Mouse (Mus musculus) adrenal gland, adult 2 months (tissue): Measurements from ENCODE around the gene Mpig6b. TPM values are rescaled to one million over a fixed set of nuclear protein-coding genes. Genes with fewer than 3 reads are reported as not detected.

Experiments
- DNase-seq: peaks from one replicate; pipeline ENCODE4 v3.0.0; 2021
- polyA plus RNA-seq: library from polyadenylated mRNA; depleted of rRNA; stranded (reverse); fragments of >200 nt; gene quantifications from 2 replicates; pipeline ENCODE4 v1.2.3, GENCODE M21; 2012
- total RNA-seq, 2 experiments: library from RNA; stranded (reverse); gene quantifications; 2 replicates each; pipeline ENCODE4 v1.2.3; 2021

Mpig6b gene
- total and polyA plus RNA-seq, 3 experiments: 0.06 TPM; not detected in 2

DNA sequence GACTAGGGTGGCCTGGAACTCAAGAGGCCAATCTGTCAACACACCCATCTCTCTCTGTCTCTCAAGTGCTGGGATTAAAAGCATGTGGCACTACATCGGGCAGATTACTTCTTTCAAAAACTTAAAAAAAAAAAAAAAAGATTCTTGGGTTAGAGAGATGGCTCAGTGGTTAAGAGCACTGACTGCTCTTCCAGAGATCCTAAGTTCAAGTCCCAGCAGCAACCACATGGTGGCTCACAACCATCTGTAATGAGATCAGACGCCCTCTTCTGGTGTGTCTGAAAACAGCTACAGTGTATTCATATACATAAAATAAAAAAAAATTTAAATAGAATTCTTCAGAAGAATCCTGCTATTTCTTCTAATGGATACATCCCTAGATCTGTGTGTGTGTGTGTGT, 22.2 kb upstream of the Mpig6b start:
- DNase-seq: no peak

DNA sequence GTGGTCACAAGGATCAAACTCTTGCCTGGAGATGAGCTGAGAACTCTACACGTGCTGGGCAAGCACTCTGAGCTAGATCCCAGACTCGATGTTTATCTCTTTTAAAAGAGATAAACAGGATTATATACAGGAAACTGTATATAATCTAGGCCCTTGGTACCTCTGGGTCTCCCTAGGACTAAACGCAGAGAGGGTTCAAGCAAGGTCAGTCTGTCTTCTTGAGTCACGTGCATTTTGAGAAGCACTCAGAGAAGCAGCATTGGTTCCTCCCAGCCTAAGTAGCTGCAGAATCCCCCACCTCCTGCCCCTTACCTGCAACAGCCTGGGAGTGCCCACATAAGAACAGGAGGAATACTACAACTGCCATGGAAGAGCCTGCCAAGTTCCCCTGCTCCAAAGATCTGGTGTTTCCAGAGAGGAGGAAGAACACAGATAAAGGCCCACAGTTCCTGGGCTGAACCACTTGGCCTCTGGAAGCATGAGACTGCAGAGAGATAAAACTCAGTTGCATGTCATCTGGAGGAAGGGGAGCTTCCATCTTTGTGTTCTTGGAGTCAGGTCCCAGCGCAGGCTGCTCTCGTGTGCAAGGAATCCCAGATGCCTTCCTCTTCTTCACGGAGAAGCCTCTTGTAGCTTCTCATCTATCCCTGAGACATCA, 19.4 kb upstream of the Mpig6b start, which contains the start of gene Ly6g6f:
Ly6g6f (minus strand) TSS at position 403 of the 658 bp plus-strand sequence.
- DNase-seq: no peak

DNA sequence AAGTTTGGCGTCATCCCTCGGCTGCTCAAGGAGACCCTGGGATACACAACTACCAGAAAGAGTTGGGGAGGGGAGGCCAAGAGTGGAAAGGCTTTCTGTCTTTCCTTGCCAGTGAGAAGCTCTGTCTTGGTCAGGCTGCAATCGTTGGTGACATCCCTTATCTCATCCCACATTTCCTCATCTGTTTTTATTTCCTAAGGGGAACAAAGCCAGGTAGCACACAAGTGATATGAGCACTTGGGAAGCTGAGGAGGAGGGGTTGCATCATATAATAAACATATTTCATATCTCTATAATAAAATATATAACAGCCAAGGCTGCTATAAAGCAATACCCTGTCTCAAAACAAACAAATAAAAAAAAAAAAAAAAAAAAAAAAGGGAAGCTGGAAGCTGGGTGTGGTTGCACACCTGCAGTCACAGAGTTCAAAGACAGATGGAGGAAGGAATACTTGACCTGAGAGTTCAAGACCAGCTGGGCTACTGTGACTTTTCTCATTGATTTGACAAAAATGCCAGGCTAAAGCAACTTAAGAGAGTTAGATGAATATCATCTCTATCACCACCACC, 18.0 kb upstream of the Mpig6b start:
- DNase-seq: no peak

- DNase-seq: no peak
Measured at GRCm38 (mm10) chr17:35082841-35083576, 17.0 kb upstream of the Mpig6b start.

DNA sequence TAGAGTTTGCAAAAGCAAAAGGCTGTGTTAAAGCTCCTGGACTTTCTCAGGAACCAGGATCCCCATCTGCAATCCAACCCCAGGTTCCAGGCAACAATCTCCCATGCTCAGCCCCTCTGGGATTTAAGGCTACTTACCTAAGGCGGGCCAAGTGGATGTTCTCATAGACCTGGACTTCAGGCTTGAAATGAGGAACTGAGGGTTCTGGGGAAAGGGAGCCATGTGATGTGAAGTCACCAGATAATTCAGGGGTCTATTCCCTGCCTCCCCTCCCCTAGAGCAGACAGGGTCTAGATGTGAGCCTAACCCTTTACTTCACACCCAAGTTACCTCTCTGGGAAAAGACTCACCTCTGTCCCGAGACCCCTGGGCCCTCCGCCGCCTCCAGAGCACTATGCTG, 14.7 kb upstream of the Mpig6b start:
- DNase-seq: no peak

DNA sequence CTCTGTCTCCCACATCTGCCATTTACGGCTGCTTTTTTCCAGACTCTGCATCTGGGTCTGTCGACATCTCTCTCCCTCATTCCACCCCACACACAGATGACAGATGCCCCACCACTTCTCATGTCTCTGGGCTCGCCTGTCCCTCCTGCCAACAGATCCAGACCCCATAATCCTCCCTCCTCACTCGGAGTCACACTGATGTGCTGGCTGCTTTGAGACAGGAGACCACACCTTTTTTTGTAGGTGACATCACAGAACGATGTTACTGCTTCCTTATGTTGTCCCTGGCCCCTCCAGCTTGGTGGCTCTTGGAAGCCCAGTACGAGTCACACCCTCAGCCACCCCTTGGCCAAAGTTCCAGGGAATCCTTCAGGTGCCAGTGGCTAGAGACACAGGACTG, 14.3 kb upstream of the Mpig6b start:
- DNase-seq: no peak

DNA sequence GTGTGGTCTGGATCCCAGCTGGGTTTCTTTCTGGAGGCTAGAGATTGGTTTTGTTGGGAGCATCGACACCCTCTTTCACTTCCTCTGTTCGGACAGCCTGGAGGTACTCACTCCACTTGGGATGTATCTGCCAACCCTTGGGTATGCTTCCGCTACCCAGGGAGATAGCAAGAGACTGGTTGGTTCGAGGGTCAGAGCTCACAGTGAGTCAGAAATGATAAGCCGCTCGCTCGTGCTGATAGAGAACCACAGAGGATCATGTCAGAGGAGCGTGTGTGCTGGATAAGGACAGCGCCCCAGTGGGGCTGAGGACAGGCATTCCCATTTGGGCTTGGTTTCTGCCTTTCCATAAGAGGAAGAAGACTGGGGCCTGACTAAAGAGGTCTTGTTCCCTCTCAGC, 13.8 kb upstream of the Mpig6b start:
- no peak for DNase-seq

GRCm38 (mm10) chr17:35077786-35078233, 11.8 kb upstream of the Mpig6b start, which contains the start of gene Ly6g6d:
Gene Ly6g6d, minus strand, starts transcription at chr17:35078065.
- no peak for DNase-seq

DNA sequence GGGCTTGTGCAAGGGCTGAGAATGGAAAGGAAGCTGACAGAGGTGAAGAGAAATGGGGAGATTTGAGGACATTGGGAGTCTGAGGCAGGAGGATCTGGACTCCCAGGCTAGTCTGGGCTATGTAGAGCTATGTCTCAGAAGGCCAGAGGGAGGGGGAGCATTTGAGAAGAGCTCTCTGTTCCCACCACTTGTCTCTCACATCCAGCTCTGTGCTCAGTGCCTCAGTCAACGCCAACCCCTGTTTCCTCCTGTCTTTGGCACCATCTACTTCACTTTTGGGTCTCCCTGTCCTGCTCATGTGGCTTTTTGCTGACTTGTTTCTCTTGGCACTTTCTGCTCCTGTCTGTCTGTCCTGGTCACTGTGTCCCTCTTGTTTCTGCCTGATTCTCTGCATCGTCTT, 11.3 kb upstream of the Mpig6b start:
- no peak for DNase-seq

- no peak for DNase-seq
Measured at GRCm38 (mm10) chr17:35076507-35077176, 10.7 kb upstream of the Mpig6b start, which contains the start of gene Ly6g6e. Gene Ly6g6e, plus strand, starts transcription at chr17:35076902.

DNA sequence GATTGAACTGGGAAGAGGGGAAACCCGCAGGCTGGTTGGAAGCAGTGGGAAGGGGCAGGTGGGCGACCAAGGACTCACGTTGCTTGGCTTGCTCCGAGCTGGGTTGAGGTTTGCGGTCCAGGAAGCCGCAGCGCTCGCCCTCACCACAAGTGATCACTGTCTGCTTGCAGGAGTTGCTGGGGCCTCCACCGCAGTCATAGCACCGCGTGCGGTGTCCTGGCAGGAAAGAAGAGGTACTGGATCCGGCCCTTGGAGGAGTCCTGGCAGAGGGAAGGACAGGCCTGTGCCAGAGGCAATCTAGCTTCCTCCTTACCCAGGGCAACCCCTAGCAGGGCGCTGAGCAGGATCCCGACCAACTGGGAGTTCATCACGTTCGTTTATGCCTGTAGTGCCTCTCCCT, 8.1 kb upstream of the Mpig6b start:
- no peak for DNase-seq

- DNase-seq: no peak
Measured at GRCm38 (mm10) chr17:35071454-35071853, 5.5 kb upstream of the Mpig6b start.

DNA sequence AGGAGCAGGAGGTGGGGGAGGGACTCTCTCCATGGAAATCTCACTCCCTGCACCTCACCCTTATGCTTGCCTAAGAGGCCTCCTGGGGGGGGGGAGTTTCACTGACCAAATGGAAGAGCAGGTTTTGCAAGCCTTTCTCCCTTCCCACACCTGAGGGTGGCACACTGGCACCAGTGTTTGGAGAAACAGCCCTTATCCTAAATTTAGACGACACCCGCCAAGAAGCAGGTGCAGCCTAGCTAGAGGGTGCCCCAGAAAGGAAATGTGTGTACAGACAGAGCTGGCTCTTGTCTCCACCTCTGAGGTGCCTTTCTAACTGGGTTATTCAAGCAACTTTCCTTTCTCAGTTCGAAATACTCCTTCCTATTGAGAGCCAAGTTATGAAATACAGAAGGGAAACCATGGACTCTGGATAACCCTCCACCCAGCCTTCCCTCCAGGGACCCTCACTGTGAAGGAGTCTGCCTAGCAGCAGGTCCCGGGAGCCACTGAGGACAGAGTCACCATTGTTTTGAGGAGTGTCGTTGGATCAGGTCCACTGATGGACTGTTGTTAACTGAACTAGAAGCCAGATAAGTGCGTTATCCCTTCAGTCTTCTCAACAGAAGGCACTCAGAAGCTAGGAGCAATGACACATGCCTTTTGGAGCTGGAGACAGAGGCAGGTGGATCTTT, 4.7 kb upstream of the Mpig6b start:
- no peak for DNase-seq

- no peak for DNase-seq
Measured at GRCm38 (mm10) chr17:35068213-35068914, 2.4 kb upstream of the Mpig6b start.

DNA sequence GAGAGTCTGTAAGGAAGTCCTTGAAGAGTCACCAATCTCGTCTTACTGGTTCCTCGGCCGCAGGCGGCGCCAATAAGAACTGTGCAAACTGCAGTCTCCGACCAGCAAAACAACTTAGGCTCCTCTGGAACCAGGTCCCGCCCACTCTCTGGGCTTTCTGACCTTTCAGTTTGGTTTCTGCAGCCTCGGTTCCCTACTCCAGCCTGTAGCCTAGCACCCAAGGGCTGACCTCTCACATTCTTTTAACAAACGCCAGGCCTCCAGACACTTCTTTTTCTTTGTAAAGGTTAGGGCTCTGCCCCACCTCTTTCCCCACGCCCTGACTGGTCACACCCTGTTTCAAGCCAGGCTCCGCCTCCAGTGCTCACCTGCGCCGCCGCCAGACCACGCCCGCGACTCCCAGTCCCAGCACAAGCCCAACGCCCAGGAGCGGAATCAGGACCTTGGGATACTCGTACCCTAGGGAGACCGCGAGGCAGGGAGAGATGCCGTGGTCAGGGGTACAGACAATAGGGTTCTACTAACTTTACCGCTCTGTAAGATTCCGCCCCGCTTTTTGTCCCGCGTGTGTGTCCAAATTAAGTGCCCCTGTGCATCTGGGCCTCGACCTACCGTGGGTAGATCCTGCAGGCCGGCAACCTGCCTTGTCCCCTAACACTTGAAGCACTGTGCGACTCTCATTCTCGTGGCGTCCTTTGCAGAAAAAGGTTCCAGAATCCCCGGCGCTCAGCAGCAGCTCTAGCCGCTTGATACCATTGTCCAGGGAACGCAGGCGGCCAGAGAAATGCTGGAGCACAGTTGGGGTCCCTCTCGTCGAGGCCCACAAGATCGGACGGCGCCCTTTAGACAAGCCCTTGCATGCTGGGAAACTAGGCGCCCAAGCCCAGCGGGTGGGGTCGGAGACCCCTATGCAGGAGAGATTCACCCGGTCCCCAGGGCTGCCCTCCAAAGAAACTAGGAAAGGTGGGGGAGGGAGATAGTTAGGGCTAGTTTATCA, 735 bp downstream of the Mpig6b start, which contains the start of gene Ly6g6c:
Ly6g6c (plus strand) TSS at position 438 of the 997 bp plus-strand sequence.
- no peak for DNase-seq

- DNase-seq: no peak
Measured at GRCm38 (mm10) chr17:35064378-35064877, 1.6 kb downstream of the Mpig6b start.

GRCm38 (mm10) chr17:35063466-35063865, 2.5 kb downstream of the Mpig6b start:
- no peak for DNase-seq

DNA sequence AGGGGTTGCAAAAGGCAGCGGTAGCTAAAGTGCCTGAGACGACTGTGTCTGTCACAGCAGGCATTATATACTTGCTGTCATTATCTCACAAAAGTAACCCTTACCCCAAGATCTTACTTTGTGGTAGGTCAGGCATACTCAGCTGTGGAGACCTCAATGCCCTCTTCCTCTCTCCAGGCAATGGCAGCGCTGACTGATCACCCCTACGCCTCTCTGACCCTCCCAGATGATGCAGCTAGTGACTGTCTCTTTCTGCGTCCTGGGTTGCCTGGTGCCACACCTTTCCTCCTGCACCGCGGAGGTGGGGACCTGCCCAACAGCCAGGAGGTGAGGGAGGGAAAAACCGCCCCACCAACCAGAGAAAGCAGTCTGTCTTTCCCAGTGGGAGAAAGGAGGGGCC, 4.7 kb downstream of the Mpig6b start:
- DNase-seq: no peak

DNA sequence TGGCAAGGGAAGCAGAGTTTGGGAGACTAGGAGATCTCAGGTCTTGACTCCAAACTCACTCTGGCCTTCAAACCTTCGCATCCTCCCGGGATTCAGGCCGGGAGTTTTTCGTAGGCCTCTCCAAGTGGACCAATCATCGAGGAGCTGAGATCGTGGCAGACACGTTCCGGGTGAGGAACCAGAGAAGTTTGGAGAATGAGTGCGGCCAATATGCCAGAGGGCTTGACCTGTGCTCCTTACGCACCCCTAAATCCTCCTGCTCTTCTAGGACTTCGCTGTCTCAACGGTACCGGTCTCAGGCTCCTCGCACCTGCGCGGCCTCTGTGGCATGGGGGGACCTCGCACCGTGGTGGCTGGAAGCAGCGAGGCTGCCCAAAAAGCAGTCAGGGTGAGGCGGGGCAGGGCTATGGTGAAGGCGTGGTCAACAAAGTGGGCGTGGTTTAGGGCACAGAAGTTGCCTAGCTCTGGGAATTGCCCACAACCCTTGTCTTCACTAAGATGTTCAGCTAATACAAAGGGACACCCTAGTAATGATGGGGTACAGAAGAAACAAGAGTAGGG, 5.2 kb downstream of the Mpig6b start:
- no peak for DNase-seq
